In the genomic region with DNA sequence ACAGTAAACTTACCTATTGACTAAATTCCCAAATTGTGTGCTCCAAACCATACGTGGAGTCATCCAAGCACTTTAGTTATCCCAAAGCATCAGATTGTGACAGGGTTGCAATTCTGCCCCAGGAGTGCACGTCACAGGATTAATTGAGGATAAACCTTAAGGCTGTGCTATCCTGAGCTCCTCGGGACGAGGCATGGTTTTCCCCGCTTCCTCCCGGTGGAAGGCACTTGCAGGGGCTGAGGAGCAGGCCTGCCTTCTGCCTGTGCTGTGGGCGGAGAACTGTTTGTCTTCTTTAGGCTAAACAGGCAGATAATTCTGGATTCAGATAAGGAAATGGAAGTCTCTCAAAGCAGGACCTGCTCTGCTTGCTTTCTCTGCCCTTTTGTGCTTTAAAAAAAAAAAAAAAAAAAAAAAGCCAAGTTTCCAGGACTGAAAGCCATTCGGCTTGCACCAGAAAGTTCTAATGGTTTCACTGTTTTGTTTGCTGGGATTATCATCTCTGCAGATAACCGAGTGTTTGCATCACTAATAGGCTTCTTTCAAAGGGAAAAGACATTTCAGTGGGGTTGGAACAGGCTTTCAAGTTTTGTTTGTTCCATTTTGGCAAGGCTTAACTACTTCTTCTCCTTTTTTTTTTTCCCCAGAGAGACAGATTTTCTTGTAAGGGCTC, we compare ENCODE assay signal across 7 mouse cellular contexts. TPM values are rescaled to one million over a fixed set of nuclear protein-coding genes. Genes with fewer than 3 reads are reported as not detected.
A peak's percentile ranks its signal among the peaks of the same experiment; 100 is the strongest.
DNase-seq lines count a peak whose midpoint lies in the region; ATAC-seq lines count a peak whose summit lies in the region.

No protein-coding gene starts in this region.

- no peak overlapping the region for H3K9ac ChIP-seq in neural tube, embryonic 12.5 days
- no peak overlapping the region for H3K9ac ChIP-seq in embryonic facial prominence, embryonic 14.5 days (ENCODE audit: low read depth, low read length)

- H3K27ac ChIP-seq in neural tube, embryonic 12.5 days = no peak overlapping the region
- H3K27ac ChIP-seq in embryonic facial prominence, embryonic 14.5 days (replicated peaks; ENCODE audit: low read depth, low read length) = peak overlapping the region; percentile 96

- DNase-seq in neural tube, embryonic 10.5 days (ENCODE audit: extremely low spot score, low spot score) = no peak
- DNase-seq in embryonic facial prominence, embryonic 14.5 days (ENCODE audit: low spot score) = no peak
- peak; percentile 18 for DNase-seq in kidney, postnatal 10 days
- peak; percentile 51 for DNase-seq in retina, postnatal 1 day
- no peak for DNase-seq in left cerebral cortex, postnatal 10 days (ENCODE audit: extremely low spot score in 1 of 2, low spot score in 2 of 2)

- H3K4me1 ChIP-seq in neural tube, embryonic 12.5 days = peaks cover 15% of the 10 kb centered on the region
- H3K4me1 ChIP-seq in embryonic facial prominence, embryonic 14.5 days (ENCODE audit: control insufficient read depth, insufficient read depth, low read length) = peaks cover 11% of the 10 kb centered on the region

- intact Hi-C loops in left cerebral cortex, postnatal 10 days (cut with DNase I) = no loop called here

- H3K4me2 ChIP-seq in neural tube, embryonic 12.5 days (replicated peaks) = peak overlapping the region; percentile 65; the same call in 1 of the 2 replicates
- peak overlapping the region; percentile 91; the same call in 1 of the 2 replicates for H3K4me2 ChIP-seq in embryonic facial prominence, embryonic 14.5 days (ENCODE audit: low read depth, low read length)

- H3K27me3 ChIP-seq in neural tube, embryonic 12.5 days (replicated peaks) = no peaks in the 10 kb centered on the region
- no peaks in the 10 kb centered on the region for H3K27me3 ChIP-seq in embryonic facial prominence, embryonic 14.5 days (replicated peaks; ENCODE audit: control insufficient read depth, insufficient read depth, low read length)

- 35% methylated on average over 9 of the region's 9 CpGs for whole genome bisulfite sequencing in neural tube, embryonic 12.5 days
- WGBS in embryonic facial prominence, embryonic 14.5 days = 31% methylated on average over 9 of the region's 9 CpGs

- no peak overlapping the region for H3K4me3 ChIP-seq in neural tube, embryonic 12.5 days
- H3K4me3 ChIP-seq in embryonic facial prominence, embryonic 14.5 days (ENCODE audit: low read depth, low read length) = peak overlapping the region; percentile 95; the same call in 1 of the 2 replicates

- no peaks in the 10 kb centered on the region for H3K9me3 ChIP-seq in neural tube, embryonic 12.5 days
- H3K9me3 ChIP-seq in embryonic facial prominence, embryonic 14.5 days (ENCODE audit: control insufficient read depth, low read length) = no peaks in the 10 kb centered on the region

- H3K36me3 ChIP-seq in neural tube, embryonic 12.5 days = no peaks in the 10 kb centered on the region
- no peaks in the 10 kb centered on the region for H3K36me3 ChIP-seq in embryonic facial prominence, embryonic 14.5 days (ENCODE audit: control insufficient read depth, insufficient read depth, low read length)

- ATAC-seq in neural tube, embryonic 12.5 days (ENCODE audit: low FRiP score, low read depth) = no peak
- no peak for ATAC-seq in embryonic facial prominence, embryonic 14.5 days (ENCODE audit: low read depth)
- no peak for ATAC-seq in erythroid progenitor cell, adult 5-6 weeks (replicated peaks; ENCODE audit: low FRiP score, poor library complexity, severe bottlenecking)

RNA-seq across cellular contexts. Expression of a gene that starts 0.9 kb away (rescaled TPM):
- polyA plus RNA-seq in neural tube, embryonic 12.5 days (2016; fragmentation: Nextera tagmentation; extraction: Ambion mirVana) = 30.6 and 32.5 TPM in 2 replicates
- polyA plus RNA-seq in embryonic facial prominence, embryonic 14.5 days (2014; fragmentation: Nextera tagmentation; extraction: Ambion mirVana) = 32.8 and 33.8 TPM in 2 replicates
- total RNA-seq in erythroid progenitor cell, adult 5-6 weeks (2015; ENCODE audit: low replicate concordance) = 2.9 TPM in 2 replicates
- 1.0 and 2.2 TPM in 2 replicates for total RNA-seq in erythroid progenitor cell, adult 5-6 weeks (2017; ENCODE audit: low replicate concordance)
- 10 to 100 TPM; 56.1 to 57.6 TPM for total RNA-seq in left cerebral cortex, postnatal 10 days (2021)

Comparison
In these comparisons a context has a peak if more than half of its experiments do, and no peak if none do; other contexts are left out.
1. DNase-seq: peak in kidney, postnatal 10 days (single experiment) and retina, postnatal 1 day (single experiment); none in neural tube, embryonic 10.5 days (single experiment), embryonic facial prominence, embryonic 14.5 days (single experiment) and left cerebral cortex, postnatal 10 days (0 of 2).
2. RNA of a gene that starts 0.9 kb away (total RNA-seq): 56.1 to 57.6 TPM in left cerebral cortex, postnatal 10 days; 1.0 to 2.9 TPM in erythroid progenitor cell, adult 5-6 weeks; every median in the first group is over 10 times any median in the second.